In genomic region chr8:6315162-6315845, GRCm38 (mm10) we compare ENCODE assay signal across 19 mouse cellular contexts.
DNase-seq lines count a peak whose midpoint lies in the region; ATAC-seq and TF ChIP-seq lines count a peak whose summit lies in the region.
"Had no signal": no experiment of that assay in that cellular context is flagged by ENCODE, and none has a peak within 500 bp of the region (broad histone marks: within the 10 kb centered on the region; RNA-seq: fewer than 3 reads in every experiment).

No protein-coding gene starts in this region.

- H3K4me1 ChIP-seq in limb, embryonic 14.5 days (ENCODE audit: control insufficient read depth, insufficient read depth, low read length): no peaks in the 10 kb centered on the region
- H3K4me1 ChIP-seq: embryonic facial prominence, embryonic 12.5 days; heart, embryonic 13.5 days; liver, embryonic 13.5 days; stomach, embryonic 15.5 days had no signal

- intact Hi-C loops in gastrocnemius, postnatal 14 days (cut with DNase I; ENCODE audit: low total_unique reads): no loop called here
- intact Hi-C loops in left cerebral cortex, postnatal 4 days (cut with DNase I): no loop called here
- intact Hi-C loops in left cerebral cortex, adult 2 months (cut with DNase I): no loop called here

- no peak for TF ChIP-seq CTCF in left cerebral cortex, adult 2 months (IDR thresholded peaks at IDR 0.05)
- TF ChIP-seq CTCF in brain, embryonic 14.5 days (IDR thresholded peaks at IDR 0.05; ENCODE audit: borderline replicate concordance, extremely low read depth, insufficient read depth, insufficient read length): no peak

- no peak for TF ChIP-seq POLR2A in brain, embryonic 14.5 days (IDR thresholded peaks at IDR 0.05; ENCODE audit: borderline replicate concordance, extremely low read depth, insufficient read depth, insufficient read length, poor library complexity, severe bottlenecking)
- no peak for TF ChIP-seq POLR2A in limb, embryonic 14.5 days (IDR thresholded peaks at IDR 0.05; ENCODE audit: borderline replicate concordance, extremely low read depth, insufficient read depth, insufficient read length)

- ATAC-seq in limb, embryonic 14.5 days (ENCODE audit: low FRiP score, low read depth): peak; percentile 81
- ATAC-seq: midbrain, embryonic 16.5 days had no signal

- H3K4me2 ChIP-seq in limb, embryonic 14.5 days (replicated peaks; ENCODE audit: low read depth, low read length, severe bottlenecking): no peak overlapping the region
- H3K4me2 ChIP-seq: embryonic facial prominence, embryonic 12.5 days; heart, embryonic 13.5 days; liver, embryonic 13.5 days; stomach, embryonic 15.5 days had no signal

- H3K9ac ChIP-seq in limb, embryonic 14.5 days (ENCODE audit: low read depth, low read length, severe bottlenecking): no peak overlapping the region
- H3K9ac ChIP-seq: embryonic facial prominence, embryonic 12.5 days; heart, embryonic 13.5 days; liver, embryonic 13.5 days; stomach, embryonic 15.5 days had no signal

- no peaks in the 10 kb centered on the region for H3K27me3 ChIP-seq in limb, embryonic 14.5 days (ENCODE audit: control insufficient read depth, insufficient read depth, low read length)
- H3K27me3 ChIP-seq: embryonic facial prominence, embryonic 12.5 days; heart, embryonic 13.5 days; liver, embryonic 13.5 days; stomach, embryonic 15.5 days had no signal

- H3K4me3 ChIP-seq in left cerebral cortex, adult 2 months: no peak overlapping the region
- no peak overlapping the region for H3K4me3 ChIP-seq in limb, embryonic 14.5 days (replicated peaks; ENCODE audit: low read length)
- H3K4me3 ChIP-seq: embryonic facial prominence, embryonic 12.5 days; heart, embryonic 13.5 days; liver, embryonic 13.5 days; stomach, embryonic 15.5 days had no signal

- no peaks in the 10 kb centered on the region for H3K9me3 ChIP-seq in limb, embryonic 14.5 days (ENCODE audit: control insufficient read depth, low read length)
- H3K9me3 ChIP-seq: embryonic facial prominence, embryonic 12.5 days; G1E; heart, embryonic 13.5 days; liver, embryonic 13.5 days; stomach, embryonic 15.5 days had no signal

- peak; percentile 4 for DNase-seq in gastrocnemius, postnatal 10 days
- no peak for DNase-seq in gastrocnemius, postnatal 14 days
- DNase-seq in left cerebral cortex, postnatal 4 days: peak; percentile 84
- DNase-seq in left cerebral cortex, adult 2 months (ENCODE audit: extremely low spot score in 1 of 2, low spot score in 2 of 2): no peak
- DNase-seq in brain, embryonic 14.5 days (ENCODE audit: low read depth): peak; percentile 66
- DNase-seq in limb, embryonic 14.5 days (ENCODE audit: low spot score): peak; percentile 62
- DNase-seq in gastrocnemius, postnatal 25 days: no peak
- DNase-seq: heart, adult 11 months; heart, postnatal 36 days; kidney, adult 11 months; kidney, postnatal 36 days; layer of hippocampus, adult 9-11 months; liver, embryonic 13.5 days; lung, postnatal 10 days had no signal

- H3K36me3 ChIP-seq in limb, embryonic 14.5 days (ENCODE audit: control insufficient read depth, insufficient read depth, low read length): no peaks in the 10 kb centered on the region
- H3K36me3 ChIP-seq: embryonic facial prominence, embryonic 12.5 days; G1E; heart, embryonic 13.5 days; liver, embryonic 13.5 days; stomach, embryonic 15.5 days had no signal

- 52% methylated on average over 4 of the region's 4 CpGs for WGBS in limb, embryonic 14.5 days

- H3K27ac ChIP-seq in left cerebral cortex, adult 2 months: no peak overlapping the region
- no peak overlapping the region for H3K27ac ChIP-seq in limb, embryonic 14.5 days (replicated peaks; ENCODE audit: low read depth, low read length)
- H3K27ac ChIP-seq: embryonic facial prominence, embryonic 12.5 days; heart, embryonic 13.5 days; liver, embryonic 13.5 days; stomach, embryonic 15.5 days had no signal

Comparison
In these comparisons a context has a peak if more than half of its experiments do, and no peak if none do; other contexts are left out.
1. DNase-seq: peak in gastrocnemius, postnatal 10 days (single experiment), left cerebral cortex, postnatal 4 days (single experiment), brain, embryonic 14.5 days (single experiment) and limb, embryonic 14.5 days (single experiment); none in gastrocnemius, postnatal 14 days (single experiment), left cerebral cortex, adult 2 months (0 of 2) and gastrocnemius, postnatal 25 days (single experiment).